Mouse (Mus musculus) hindbrain, embryonic 11.5 days (tissue): ENCODE measurements around the gene Gtpbp3. TPM values are rescaled to one million over a fixed set of nuclear protein-coding genes. Genes with fewer than 3 reads are reported as not detected.
"Not testable (repeated sequence)": the region's sequence is repeated elsewhere in the genome, so short reads cannot be mapped to it uniquely, and the experiment has no call there.

ENCODE experiments used
- ATAC-seq: fragments of 200-750 bp; cut with Nextera tagmentation; 2 replicates; pipeline ENCODE4 v1.8.0; 2017; ENCODE audit warnings: mild to moderate bottlenecking, moderate TSS enrichment, moderate library complexity; ENCODE audit not compliant: low FRiP score
- DNase-seq: peaks from one replicate; pipeline ENCODE4 v3.0.0-alpha.2; 2015; ENCODE audit warnings: low spot score
- H3K27ac ChIP-seq: fragments of 300-500 bp; sonication (generic); 2 replicates; pipeline ENCODE4 v1.5.1; 2014; ENCODE audit warnings: mild to moderate bottlenecking, low read depth, low read length
- H3K27me3 ChIP-seq: fragments of 300-500 bp; sonication (generic); 2 replicates; pipeline ENCODE4 v1.6.1; 2014; ENCODE audit warnings: mild to moderate bottlenecking, low read length, moderate library complexity, mixed read lengths; ENCODE audit not compliant: control insufficient read depth, insufficient read depth
- H3K36me3 ChIP-seq: fragments of 300-500 bp; sonication (generic); 2 replicates; pipeline ENCODE4 v1.6.1; 2014; ENCODE audit warnings: mild to moderate bottlenecking, low read length, moderate library complexity, mixed read lengths; ENCODE audit not compliant: control insufficient read depth, insufficient read depth
- H3K4me1 ChIP-seq: fragments of 300-500 bp; sonication (generic); replicated peaks from 2 replicates; pipeline ENCODE4 v1.6.1; 2014; ENCODE audit warnings: low read length, mixed read lengths; ENCODE audit not compliant: control insufficient read depth, insufficient read depth
- H3K4me2 ChIP-seq: fragments of 300-500 bp; sonication (generic); replicated peaks from 2 replicates; pipeline ENCODE4 v1.6.1; 2014; ENCODE audit warnings: mild to moderate bottlenecking, low read depth, low read length
- H3K4me3 ChIP-seq: fragments of 300-500 bp; sonication (generic); 2 replicates; pipeline ENCODE4 v1.5.1; 2014; ENCODE audit warnings: low read depth, low read length
- H3K9ac ChIP-seq: fragments of 300-500 bp; sonication (generic); 2 replicates; pipeline ENCODE4 v1.6.1; 2014; ENCODE audit warnings: low read depth, low read length
- H3K9me3 ChIP-seq: fragments of 300-500 bp; sonication (generic); 2 replicates; pipeline ENCODE4 v1.6.1; 2016; ENCODE audit warnings: low read length; ENCODE audit not compliant: control insufficient read depth
- WGBS: fragments of 180-500 bp; shearing (Covaris S2); extraction: QIAGEN DNeasy Blood & Tissue Kit; methylation state at CpG from one replicate; pipeline ENCODE4 v1.1.7; 2014; 5-methylcytosine and 5-hydroxymethylcytosine counted together
- polyA plus RNA-seq: library from polyadenylated mRNA; unstranded; fragments of >200 nt; fragmentation: Nextera tagmentation; extraction: Ambion mirVana; gene quantifications from 2 replicates; pipeline ENCODE4 v1.2.1, GENCODE M21; 2014

The Gtpbp3 gene
- polyA plus RNA-seq, 1 experiment from 2014 or later, result 3.8 TPM

GRCm38 (mm10) chr8:71511644-71512043 lies 23.7 kb downstream of the Gtpbp3 start, which contains the start of gene Plvap:
Gene Plvap (minus strand): TSS chr8:71511752.
- peaks cover 32% of the 10 kb centered on the region for H3K27me3 ChIP-seq
- no peak within 1 kb of the TSS for H3K4me3 ChIP-seq
- no peaks in the 10 kb centered on the region for H3K36me3 ChIP-seq
- no peaks in the 10 kb centered on the region for H3K9me3 ChIP-seq
- no peak for ATAC-seq
- 50% methylated on average over 14 of the region's 14 CpGs for WGBS
- no peak within 1 kb of the TSS for H3K4me2 ChIP-seq
- H3K4me1 ChIP-seq, result peaks cover 4% of the 10 kb centered on the region; the same call in 1 of the 2 replicates
- no peak within 1 kb of the TSS for H3K27ac ChIP-seq
- DNase-seq, result no peak
- no peak within 1 kb of the TSS for H3K9ac ChIP-seq

GRCm38 (mm10) chr8:71513018-71513754 lies 25.3 kb downstream of the Gtpbp3 start:
- DNase-seq, result no peak

GRCm38 (mm10) chr8:71515043-71515442 lies 27.1 kb downstream of the Gtpbp3 start:
- Histone ChIP-seq H3K27ac (no peak overlapping the region), H3K36me3 (no peaks in the 10 kb centered on the region), H3K4me2 (no peak overlapping the region), H3K27me3 (peaks cover 2% of the 10 kb centered on the region; the same call in 1 of the 2 replicates), H3K4me1 (peaks cover 5% of the 10 kb centered on the region; the same call in 1 of the 2 replicates), H3K9ac (no peak overlapping the region), H3K9me3 (no peaks in the 10 kb centered on the region), H3K4me3 (no peak overlapping the region)
- no peak for DNase-seq
- no peak for ATAC-seq
- WGBS, result 68% methylated on average over 5 of the region's 5 CpGs

More at GRCm38 (mm10) chr8:71513018-71513754, 25.3 kb downstream of the Gtpbp3 start:
- Histone ChIP-seq H3K9ac (no peak overlapping the region), H3K27me3 (peaks cover 16% of the 10 kb centered on the region), H3K9me3 (no peaks in the 10 kb centered on the region), H3K4me3 (no peak overlapping the region), H3K4me2 (no peak overlapping the region), H3K4me1 (peaks cover 5% of the 10 kb centered on the region; the same call in 1 of the 2 replicates), H3K27ac (no peak overlapping the region), H3K36me3 (no peaks in the 10 kb centered on the region)
- ATAC-seq, result no peak
- WGBS, result 72% methylated on average over 15 of the region's 15 CpGs

- Histone ChIP-seq H3K9me3 (no peaks in the 10 kb centered on the region), H3K27ac (no peak overlapping the region), H3K4me2 (no peak overlapping the region), H3K9ac (no peak overlapping the region), H3K36me3 (no peaks in the 10 kb centered on the region), H3K4me3 (no peak overlapping the region), H3K4me1 (peaks cover 5% of the 10 kb centered on the region; the same call in 1 of the 2 replicates), H3K27me3 (no peaks in the 10 kb centered on the region)
- DNase-seq, result peak; percentile 51
- ATAC-seq, result peak; percentile 25; the same call in 1 of the 2 replicates
- WGBS, result 10% methylated on average over 6 of the region's 6 CpGs
These were observed 28.9 kb downstream of the Gtpbp3 start for GRCm38 (mm10) chr8:71516786-71517185.

- not testable (repeated sequence) for H3K4me3 ChIP-seq, H3K4me1 ChIP-seq, H3K27me3 ChIP-seq, H3K27ac ChIP-seq, H3K9me3 ChIP-seq, H3K36me3 ChIP-seq, H3K9ac ChIP-seq, H3K4me2 ChIP-seq, ATAC-seq
- WGBS, result 36% methylated on average over 8 of the region's 10 CpGs
- DNase-seq, result peak; percentile 85
These were observed 31.3 kb downstream of the Gtpbp3 start for GRCm38 (mm10) chr8:71519037-71519825.

GRCm38 (mm10) chr8:71521634-71522033 lies 33.7 kb downstream of the Gtpbp3 start:
- H3K27me3 ChIP-seq, result peaks cover 22% of the 10 kb centered on the region
- peak; percentile 97 for DNase-seq
- WGBS, result 6% methylated on average over 17 of the region's 17 CpGs
- H3K4me2 ChIP-seq, result no peak overlapping the region
- no peak overlapping the region for H3K4me3 ChIP-seq
- ATAC-seq, result peak; percentile 69
- peaks cover 7% of the 10 kb centered on the region; the same call in 1 of the 2 replicates for H3K4me1 ChIP-seq
- H3K27ac ChIP-seq, result no peak overlapping the region
- H3K9ac ChIP-seq, result no peak overlapping the region
- no peaks in the 10 kb centered on the region for H3K36me3 ChIP-seq
- H3K9me3 ChIP-seq, result no peaks in the 10 kb centered on the region

GRCm38 (mm10) chr8:71525226-71526050 lies 37.5 kb downstream of the Gtpbp3 start, which contains the start of gene Ccdc194:
Gene Ccdc194 (minus strand): TSS chr8:71525711.
- Histone ChIP-seq H3K9ac (peak within 1 kb of the TSS; percentile 2; the same call in 1 of the 2 replicates), H3K36me3 (no peaks in the 10 kb centered on the region), H3K27ac (no peak within 1 kb of the TSS), H3K9me3 (no peaks in the 10 kb centered on the region), H3K4me2 (peak within 1 kb of the TSS; percentile 18; the same call in 1 of the 2 replicates), H3K27me3 (peaks cover 27% of the 10 kb centered on the region), H3K4me3 (0 out of 2 replicates have a peak within 1 kb of the TSS, but pooled peaks have one; percentile 6), H3K4me1 (0 out of 2 replicates have a peak, but pooled peaks cover 2% of the 10 kb centered on the region)
- no peak for ATAC-seq
- WGBS, result 7% methylated on average over 46 of the region's 46 CpGs
- DNase-seq, result peak; percentile 43

- no peak overlapping the region for H3K9ac ChIP-seq
These were observed 38.4 kb downstream of the Gtpbp3 start for GRCm38 (mm10) chr8:71526272-71526671.

More at GRCm38 (mm10) chr8:71526272-71526671, 38.4 kb downstream of the Gtpbp3 start:
- DNase-seq (peak; percentile 29), ATAC-seq (no peak)
- Histone ChIP-seq H3K4me2 (no peak overlapping the region), H3K27ac (no peak overlapping the region), H3K4me3 (no peak overlapping the region), H3K9me3 (no peaks in the 10 kb centered on the region), H3K36me3 (no peaks in the 10 kb centered on the region), H3K27me3 (peaks cover 27% of the 10 kb centered on the region), H3K4me1 (0 out of 2 replicates have a peak, but pooled peaks cover 2% of the 10 kb centered on the region)
- WGBS, result 6% methylated on average over 6 of the region's 6 CpGs
